Mouse (Mus musculus): Measurements from ENCODE around the gene Slc8a2.

DNA sequence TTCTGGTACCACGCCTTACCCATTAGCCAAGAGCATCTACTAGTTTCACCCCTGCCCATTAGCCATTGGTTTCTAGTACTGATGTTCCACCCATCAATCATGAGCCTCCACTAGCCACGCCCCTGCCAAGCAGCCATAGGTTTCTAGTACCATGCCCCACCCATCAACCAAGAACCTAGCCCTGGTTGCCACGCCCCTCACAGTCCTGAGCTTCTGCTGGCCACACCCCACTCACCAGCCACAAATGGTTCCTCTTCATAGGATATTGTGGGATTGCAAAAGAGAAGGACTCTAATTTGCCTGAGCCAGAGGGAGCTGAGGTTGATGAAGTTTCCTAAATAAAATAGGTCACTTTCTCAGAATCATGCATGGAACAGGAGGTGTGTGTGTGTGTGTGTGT, 31.1 kb downstream of the Slc8a2 start:
- TF ChIP-seq ZNF384 (IDR thresholded peaks at IDR 0.05; ENCODE audit: low read depth, low read length): no peak
- TF ChIP-seq MAFK (IDR thresholded peaks at IDR 0.05; ENCODE audit: insufficient read depth, low read depth, low read length): no peak
- no peak for TF ChIP-seq HCFC1 (IDR thresholded peaks at IDR 0.05; ENCODE audit: borderline replicate concordance, insufficient read depth, low read length)
